Mouse (Mus musculus) lung, embryonic 14.5 days (tissue): ENCODE measurements at regions not wholly inside any gene's neighbourhood (a gene's known extent, or its start where the extent isn't known, plus 50 kb on each side); places are given as distances from the start of the nearest gene placed in this dataset.

ENCODE experiments used
- ATAC-seq: fragments of 200-750 bp; cut with Nextera tagmentation; 2 replicates; pipeline ENCODE4 v1.8.0; 2017; ENCODE audit warnings: mild to moderate bottlenecking, moderate TSS enrichment, moderate library complexity; ENCODE audit not compliant: insufficient read depth
- DNase-seq: peaks from one replicate; pipeline ENCODE4 v3.0.0-alpha.2; 2015
- H3K27ac ChIP-seq: fragments of 300-500 bp; sonication (generic); 2 replicates; pipeline ENCODE4 v1.5.1; 2014; ENCODE audit warnings: low read depth, mild to moderate bottlenecking, moderate library complexity
- H3K27me3 ChIP-seq: fragments of 300-500 bp; sonication (generic); 2 replicates; pipeline ENCODE4 v1.6.1; 2014; ENCODE audit warnings: low read length, control low read depth; ENCODE audit not compliant: insufficient read depth
- H3K36me3 ChIP-seq: fragments of 300-500 bp; sonication (generic); 2 replicates; pipeline ENCODE4 v1.6.1; 2014; ENCODE audit warnings: control low read depth; ENCODE audit not compliant: insufficient read depth
- H3K4me1 ChIP-seq: fragments of 300-500 bp; sonication (generic); 2 replicates; pipeline ENCODE4 v1.6.1; 2014; ENCODE audit warnings: antibody characterized with exemption, control low read depth; ENCODE audit not compliant: insufficient read depth
- H3K4me2 ChIP-seq: fragments of 300-500 bp; sonication (generic); 2 replicates; pipeline ENCODE4 v1.6.1; 2014; ENCODE audit warnings: mild to moderate bottlenecking
- H3K4me3 ChIP-seq: fragments of 300-500 bp; sonication (generic); 2 replicates; pipeline ENCODE4 v1.5.1; 2014; ENCODE audit warnings: low read depth, low read length
- H3K9ac ChIP-seq: fragments of 300-500 bp; sonication (generic); 2 replicates; pipeline ENCODE4 v1.6.1; 2014
- H3K9me3 ChIP-seq: fragments of 300-500 bp; sonication (generic); 2 replicates; pipeline ENCODE4 v1.6.1; 2016; ENCODE audit warnings: low read depth, low read length, control low read depth
- CTCF ChIP-seq: IDR thresholded peaks from 2 replicates; pipeline ENCODE4 v1.5.1; 2016; ENCODE audit warnings: antibody characterized with exemption, low read depth
- WGBS: fragments of 180-500 bp; shearing (Covaris S2); extraction: QIAGEN DNeasy Blood & Tissue Kit; methylation state at CpG from one replicate; pipeline ENCODE4 v1.1.7; 2014; 5-methylcytosine and 5-hydroxymethylcytosine counted together

DNA sequence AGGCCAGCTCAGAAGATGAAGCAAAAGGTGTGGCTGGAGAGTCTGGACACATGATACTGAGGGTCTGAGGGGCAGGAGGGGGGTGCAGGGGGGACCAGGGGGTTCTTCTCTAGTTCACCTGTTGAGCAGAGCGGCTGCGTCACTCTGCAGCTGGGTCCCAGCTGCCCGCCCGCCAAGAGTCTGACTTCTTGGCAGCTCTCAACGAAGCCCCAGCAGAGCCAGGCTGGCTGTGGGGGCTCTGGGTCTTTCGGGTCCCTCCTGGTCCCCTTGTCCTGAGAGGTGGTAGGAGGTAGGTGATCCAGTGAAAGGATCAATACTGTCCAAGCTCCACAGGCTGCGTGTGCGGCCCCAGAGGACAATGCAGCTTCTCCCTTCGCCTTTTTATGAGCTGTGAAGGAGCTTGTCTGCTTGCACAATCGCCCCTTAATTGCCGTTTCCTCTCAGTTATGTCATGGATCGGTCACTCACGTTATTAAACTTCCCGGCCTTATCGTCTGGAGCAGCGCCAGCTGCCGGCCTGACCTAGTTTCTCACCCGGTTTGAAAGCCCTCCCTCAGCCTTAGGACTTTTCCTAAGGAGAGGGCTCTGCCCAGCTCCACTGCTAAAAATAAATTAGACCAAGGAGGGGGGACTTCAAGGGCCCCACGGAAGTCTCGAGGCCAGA is 98.4 kb upstream of the Ptpn1 start:
- Histone ChIP-seq H3K9ac (no peak overlapping the region), H3K27me3 (no peaks in the 10 kb centered on the region), H3K4me3 (no peak overlapping the region), H3K9me3 (no peaks in the 10 kb centered on the region), H3K4me1 (peaks cover 30% of the 10 kb centered on the region), H3K4me2 (peak overlapping the region; percentile 37; the same call in 1 of the 2 replicates), H3K36me3 (no peaks in the 10 kb centered on the region), H3K27ac (peak overlapping the region; percentile 66)
- peak; percentile 67 for ATAC-seq
- DNase-seq, result peak; percentile 99
- WGBS, result 10% methylated on average over 20 of the region's 20 CpGs
- peak; percentile 54 for TF ChIP-seq CTCF

- H3K27me3 ChIP-seq, result no peaks in the 10 kb centered on the region
- H3K4me2 ChIP-seq, result no peak overlapping the region
- ATAC-seq (no peak), DNase-seq (no peak)
- no peak overlapping the region for H3K4me3 ChIP-seq
- no peak overlapping the region for H3K9ac ChIP-seq
- no peaks in the 10 kb centered on the region for H3K9me3 ChIP-seq
- H3K27ac ChIP-seq, result no peak overlapping the region
- peaks cover 36% of the 10 kb centered on the region for H3K4me1 ChIP-seq
- 68% methylated on average over 26 of the region's 26 CpGs for WGBS
- TF ChIP-seq CTCF, result no peak
- H3K36me3 ChIP-seq, result no peaks in the 10 kb centered on the region
Observed at GRCm38 (mm10) chr2:167831076-167832039, 100.5 kb upstream of the Ptpn1 start.

GRCm38 (mm10) chr2:167828258-167828657 is 103.6 kb upstream of the Ptpn1 start:
- Histone ChIP-seq H3K27ac (peak overlapping the region; percentile 33; the same call in 1 of the 2 replicates), H3K4me1 (peaks cover 38% of the 10 kb centered on the region), H3K4me2 (no peak overlapping the region), H3K27me3 (no peaks in the 10 kb centered on the region), H3K4me3 (no peak overlapping the region), H3K9me3 (no peaks in the 10 kb centered on the region), H3K9ac (no peak overlapping the region), H3K36me3 (no peaks in the 10 kb centered on the region)
- no peak for ATAC-seq
- WGBS, result 27% methylated on average over 5 of the region's 5 CpGs
- TF ChIP-seq CTCF, result no peak
- DNase-seq, result no peak

GRCm38 (mm10) chr2:167826922-167827703 is 104.7 kb upstream of the Ptpn1 start:
- DNase-seq (peak; percentile 83), ATAC-seq (peak; percentile 55)
- 0 out of 2 replicates have a peak, but pooled peaks cover 3% of the 10 kb centered on the region for H3K9me3 ChIP-seq
- 35% methylated on average over 12 of the region's 12 CpGs for WGBS
- no peak overlapping the region for H3K9ac ChIP-seq
- no peaks in the 10 kb centered on the region for H3K27me3 ChIP-seq
- TF ChIP-seq CTCF, result 0 out of 2 replicates have a peak, but pooled peaks have one; percentile 1
- H3K27ac ChIP-seq, result peak overlapping the region; percentile 8; the same call in 1 of the 2 replicates
- no peaks in the 10 kb centered on the region for H3K36me3 ChIP-seq
- no peak overlapping the region for H3K4me2 ChIP-seq
- peaks cover 34% of the 10 kb centered on the region for H3K4me1 ChIP-seq
- H3K4me3 ChIP-seq, result no peak overlapping the region

GRCm38 (mm10) chr2:167823513-167823912 is 108.3 kb upstream of the Ptpn1 start:
- Histone ChIP-seq H3K4me1 (peaks cover 39% of the 10 kb centered on the region), H3K27me3 (no peaks in the 10 kb centered on the region), H3K9me3 (0 out of 2 replicates have a peak, but pooled peaks cover 3% of the 10 kb centered on the region), H3K4me2 (peak overlapping the region; percentile 34), H3K9ac (no peak overlapping the region), H3K27ac (peak overlapping the region; percentile 90), H3K4me3 (no peak overlapping the region), H3K36me3 (no peaks in the 10 kb centered on the region)
- 8% methylated on average over 9 of the region's 9 CpGs for WGBS
- 0 out of 2 replicates have a peak, but pooled peaks have one; percentile 15 for TF ChIP-seq CTCF
- DNase-seq, result peak; percentile 95
- peak; percentile 77 for ATAC-seq

- H3K9ac ChIP-seq, result no peak overlapping the region
- WGBS, result 77% methylated on average over 3 of the region's 3 CpGs
- H3K4me3 ChIP-seq, result no peak overlapping the region
- DNase-seq (no peak), ATAC-seq (no peak)
- no peaks in the 10 kb centered on the region for H3K27me3 ChIP-seq
- TF ChIP-seq CTCF, result no peak
- peak overlapping the region; percentile 90; the same call in 1 of the 2 replicates for H3K27ac ChIP-seq
- peaks cover 35% of the 10 kb centered on the region for H3K4me1 ChIP-seq
- H3K9me3 ChIP-seq, result 0 out of 2 replicates have a peak, but pooled peaks cover 3% of the 10 kb centered on the region
- no peaks in the 10 kb centered on the region for H3K36me3 ChIP-seq
- no peak overlapping the region for H3K4me2 ChIP-seq
Observed at GRCm38 (mm10) chr2:167823044-167823443, 108.8 kb upstream of the Ptpn1 start.
